Mouse (Mus musculus) lung, adult 2 months (tissue): Measurements from ENCODE around the gene Wdfy4.

Source experiments
- CTCF ChIP-seq: fragments of 200-500 bp; IDR thresholded peaks from 2 replicates; pipeline ENCODE4 v1.5.1; 2011; ENCODE audit warnings: mild to moderate bottlenecking, low read length, control low read depth; ENCODE audit not compliant: insufficient read depth
- POLR2A ChIP-seq: fragments of 200-500 bp; IDR thresholded peaks from 2 replicates; pipeline ENCODE4 v1.6.1; 2011; ENCODE audit warnings: low read depth, mild to moderate bottlenecking, control low read depth, low read length, borderline replicate concordance; ENCODE audit errors: extremely low read depth

DNA sequence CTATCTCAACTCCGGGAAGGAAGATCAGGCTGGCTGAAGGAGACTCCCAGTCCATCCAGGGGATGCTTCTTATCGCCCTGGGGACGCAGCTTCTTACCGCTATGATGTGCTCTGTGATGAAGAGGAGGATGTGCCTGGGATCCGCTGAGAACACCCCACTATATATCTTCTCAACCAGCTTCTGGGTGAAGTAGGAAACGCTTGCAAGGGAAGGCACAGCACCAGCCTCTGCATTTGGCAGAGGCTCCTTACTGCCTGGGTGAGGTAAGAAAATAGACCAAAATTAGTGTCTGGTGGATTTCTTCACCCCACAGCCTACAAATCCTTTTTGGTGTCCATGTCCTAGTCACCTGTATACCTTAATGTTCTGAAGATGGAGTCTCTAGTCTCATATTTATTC, 107.2 kb downstream of the Wdfy4 start:
- no peak for TF ChIP-seq POLR2A
- TF ChIP-seq CTCF: no peak
